Mouse (Mus musculus) cerebellum, postnatal 36 days (tissue): ENCODE data around the gene Cbx6.
A peak's percentile ranks its signal among the peaks of the same experiment; 100 is the strongest.
"Not testable (repeated sequence)": the region's sequence is repeated elsewhere in the genome, so short reads cannot be mapped to it uniquely, and the experiment has no call there.

Experiments used
- DNase-seq, 2 experiments: peaks; one replicate each; pipeline ENCODE4 v3.0.0; 2021 to 2022; ENCODE audit warnings: mixed read lengths in 2 of 2

Gene Cbx6

DNA sequence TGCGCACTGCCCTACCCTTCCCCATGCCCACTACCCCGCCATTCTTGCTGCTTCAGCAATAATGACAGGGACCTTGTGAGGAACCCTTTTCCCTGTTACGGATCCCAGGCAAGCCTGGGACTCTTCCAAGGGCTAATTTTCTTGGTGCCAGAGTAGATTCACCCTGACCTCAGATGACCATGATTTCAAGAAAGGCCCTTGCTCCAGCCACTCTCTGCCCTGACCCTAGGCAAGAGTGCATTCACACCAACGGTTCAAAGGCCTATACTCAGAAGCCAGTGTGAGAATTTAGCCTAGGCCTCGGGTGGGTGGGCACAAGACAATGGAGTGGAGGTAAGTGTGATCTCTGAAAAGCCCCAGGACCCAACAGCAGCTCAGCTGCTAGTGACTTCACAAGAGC lies 5.1 kb downstream of the Cbx6 start:
- peak in 1 of 2 experiments; percentile 21 for DNase-seq

DNA sequence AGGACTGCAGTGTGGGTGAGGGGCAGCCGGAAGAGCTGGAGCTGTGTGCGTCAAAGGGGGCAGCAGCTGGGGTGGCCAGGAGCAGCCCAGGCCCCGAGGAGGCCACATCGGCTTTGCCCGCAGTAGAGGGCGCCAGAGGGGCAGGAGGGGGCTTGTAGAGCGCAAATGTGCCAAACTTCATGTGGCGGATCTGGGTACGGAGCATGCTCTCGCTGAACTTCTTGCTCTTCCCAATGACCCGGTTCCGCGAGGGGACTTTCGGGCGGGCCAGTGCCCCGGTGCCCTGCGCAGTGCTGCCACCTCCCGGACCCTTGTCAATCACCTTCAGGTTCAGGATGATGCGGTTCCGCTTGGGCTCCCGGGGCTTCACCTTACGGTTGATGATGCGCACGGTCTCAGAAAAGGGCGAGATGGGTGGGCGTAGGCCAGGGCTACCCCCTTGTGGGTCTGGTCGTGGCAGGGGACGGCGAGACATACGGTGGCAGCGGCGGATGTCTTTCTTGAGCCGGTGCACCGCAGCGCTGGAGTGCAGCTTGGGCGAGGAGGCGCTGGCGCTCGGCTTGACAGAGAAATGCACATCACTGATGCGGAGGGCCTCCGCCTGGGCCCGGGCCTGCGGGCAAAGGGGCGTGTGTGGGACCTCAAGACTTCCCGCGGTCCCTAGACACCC lies 6.0 kb downstream of the Cbx6 start:
- DNase-seq, result peak; percentile 72 to 77

DNA sequence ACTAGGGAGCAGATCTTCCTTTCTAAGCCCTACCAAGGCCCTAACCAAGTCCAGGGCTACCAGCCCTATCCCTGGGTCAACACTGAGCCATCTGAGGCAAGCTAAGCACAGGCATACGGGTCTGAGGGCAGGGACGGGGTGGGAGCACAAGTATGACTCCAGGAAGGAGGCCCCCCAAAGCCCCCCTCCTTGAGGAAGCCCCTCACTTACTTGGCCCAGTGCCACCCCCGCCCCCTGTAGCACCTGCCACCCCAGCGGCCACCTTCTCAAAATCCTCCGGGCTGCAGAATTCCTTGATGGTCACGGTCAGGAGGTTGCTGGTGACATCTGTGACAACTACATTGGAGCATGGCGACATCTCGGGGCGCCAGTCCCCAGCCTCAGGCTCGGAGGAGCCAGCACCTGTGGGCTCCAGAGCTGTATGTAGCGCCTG lies 6.7 kb downstream of the Cbx6 start:
- peak in 1 of 2 experiments; percentile 47 for DNase-seq

DNA sequence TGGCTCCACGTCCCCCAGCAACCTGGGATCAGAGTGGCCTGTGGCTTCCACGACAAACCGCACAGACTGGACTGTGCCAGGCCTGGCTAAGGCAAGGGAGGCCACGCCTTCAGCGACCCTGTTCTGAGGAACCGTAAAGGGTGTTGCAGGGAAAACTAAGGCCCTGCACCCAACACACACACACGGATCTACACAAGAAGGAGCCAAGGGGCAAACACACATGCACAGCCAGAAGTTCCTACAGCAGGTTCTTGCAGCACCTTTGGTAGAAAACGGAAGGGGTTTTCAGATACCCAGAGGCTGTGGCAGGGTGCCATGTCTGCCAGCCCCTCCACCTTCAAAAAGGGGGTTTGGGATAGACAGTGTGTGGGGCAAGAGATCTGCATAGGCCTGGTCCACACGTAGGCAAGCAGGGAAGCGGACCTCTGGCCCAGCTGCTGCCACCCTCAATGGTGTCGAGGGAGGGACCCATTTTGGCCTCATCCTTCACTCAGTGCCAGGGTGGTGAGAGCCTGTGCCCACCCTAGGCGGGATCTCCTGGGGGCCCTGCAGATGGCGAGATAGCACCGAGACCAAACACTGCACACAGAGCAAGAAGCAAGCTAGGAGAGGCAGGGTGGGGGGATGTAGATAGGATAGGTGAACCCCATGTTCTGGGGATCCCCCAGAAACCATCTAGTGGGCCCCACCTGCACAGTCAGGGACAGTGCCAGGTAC lies 7.3 kb downstream of the Cbx6 start:
- peak in 1 of 2 experiments; percentile 34 for DNase-seq

DNA sequence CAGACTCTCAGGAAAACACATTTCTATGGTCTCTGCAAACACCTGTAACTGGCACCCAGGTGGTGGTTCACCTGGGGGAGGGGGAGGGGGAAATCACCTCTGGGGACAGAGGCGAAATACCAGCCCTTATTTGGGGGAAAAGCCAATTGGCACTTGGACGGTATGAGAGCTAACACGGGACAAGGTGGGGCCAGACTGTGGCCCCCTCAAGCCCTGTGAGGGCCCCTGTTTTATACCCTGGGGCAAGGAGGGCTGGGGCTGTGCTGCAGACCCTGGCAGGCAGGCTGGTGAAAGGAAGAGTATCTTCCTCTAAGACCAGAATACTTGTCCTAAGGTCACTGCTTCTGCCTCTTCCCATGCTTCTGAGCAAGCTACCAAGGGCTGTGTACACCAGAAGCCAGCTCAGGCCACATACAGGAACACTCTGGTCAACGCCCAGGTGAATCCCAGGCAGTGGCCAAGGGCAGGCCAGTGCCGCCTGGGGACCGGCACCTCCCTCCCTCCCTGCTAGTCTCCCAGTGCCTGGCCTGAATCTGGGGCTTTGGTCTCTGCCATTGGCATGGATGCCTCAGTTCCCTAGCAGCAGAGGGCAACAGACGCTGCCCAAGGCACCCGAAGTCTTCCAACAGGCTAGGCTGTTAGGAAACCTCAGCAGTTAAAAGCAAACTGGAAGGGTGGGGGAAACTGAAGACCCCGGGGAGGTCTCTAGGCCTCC lies 8.1 kb downstream of the Cbx6 start:
- DNase-seq, result peak in 1 of 2 experiments; percentile 34

DNA sequence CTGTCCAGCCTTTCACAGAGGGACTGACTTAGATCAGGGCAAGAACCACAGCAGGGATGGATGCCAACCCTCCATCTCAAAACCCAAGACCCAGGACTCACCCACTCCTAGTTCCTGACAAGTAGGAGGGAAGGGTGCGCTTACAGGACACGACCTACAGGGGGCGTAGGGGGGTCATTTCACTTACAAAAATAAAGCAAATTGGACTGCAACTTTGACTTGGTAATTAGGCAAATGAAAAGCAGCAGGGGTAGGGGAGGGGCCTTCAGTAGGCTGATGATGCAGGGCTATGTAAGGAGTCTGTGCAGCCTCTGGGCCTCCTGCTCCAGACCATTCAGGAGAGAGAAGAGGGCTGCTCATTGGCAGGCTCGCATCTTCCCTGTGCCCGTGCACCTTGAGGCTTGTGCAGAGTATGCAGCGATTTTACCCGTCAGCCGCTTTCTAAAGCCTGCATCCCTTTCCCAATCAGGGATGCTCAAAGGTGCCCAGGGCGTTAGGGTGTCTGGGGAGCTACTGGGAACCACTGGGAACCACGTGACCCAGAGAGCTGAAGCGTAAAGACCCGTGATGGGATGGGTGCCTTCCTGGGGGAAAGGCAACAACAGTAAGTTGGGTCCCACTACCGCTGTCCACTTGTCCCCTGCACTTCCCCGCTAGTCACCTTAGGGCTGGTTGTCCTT lies 9.2 kb downstream of the Cbx6 start:
- DNase-seq, result peak in 1 of 2 experiments; percentile 38

DNA sequence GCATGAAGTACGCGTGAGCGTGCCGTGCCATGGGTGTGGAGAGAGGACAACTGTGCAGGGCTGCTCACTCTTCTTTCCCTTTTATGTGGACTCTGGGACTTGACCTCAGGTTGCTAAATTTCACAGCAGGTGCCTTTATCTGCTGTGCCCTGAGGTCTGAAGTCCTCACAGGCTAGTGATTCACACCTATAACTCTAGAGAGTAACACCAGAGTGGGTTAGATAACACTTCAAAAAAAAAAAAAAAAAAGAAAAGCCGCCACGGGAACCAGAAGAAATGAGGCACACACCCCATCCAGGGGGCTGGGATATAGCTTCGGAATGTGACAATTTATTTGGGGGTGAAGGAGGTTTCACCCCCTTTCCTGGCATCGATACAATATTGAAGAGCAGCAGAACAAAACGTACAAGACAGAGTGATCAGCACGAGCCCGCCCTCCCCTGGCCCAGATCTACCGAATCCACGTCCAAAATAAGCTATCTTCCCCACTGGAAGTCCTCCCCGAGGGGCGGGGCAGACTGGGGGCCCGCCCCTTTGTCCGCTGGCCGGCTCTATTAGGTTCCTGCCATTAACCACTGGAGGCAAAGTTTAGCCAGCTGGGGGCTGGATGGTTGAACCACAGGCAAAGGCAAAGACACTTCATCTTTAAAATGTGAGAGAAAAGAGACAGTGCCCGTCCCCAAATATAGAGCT lies 10.8 kb downstream of the Cbx6 start:
- peak in 1 of 2 experiments; percentile 24 for DNase-seq

DNA sequence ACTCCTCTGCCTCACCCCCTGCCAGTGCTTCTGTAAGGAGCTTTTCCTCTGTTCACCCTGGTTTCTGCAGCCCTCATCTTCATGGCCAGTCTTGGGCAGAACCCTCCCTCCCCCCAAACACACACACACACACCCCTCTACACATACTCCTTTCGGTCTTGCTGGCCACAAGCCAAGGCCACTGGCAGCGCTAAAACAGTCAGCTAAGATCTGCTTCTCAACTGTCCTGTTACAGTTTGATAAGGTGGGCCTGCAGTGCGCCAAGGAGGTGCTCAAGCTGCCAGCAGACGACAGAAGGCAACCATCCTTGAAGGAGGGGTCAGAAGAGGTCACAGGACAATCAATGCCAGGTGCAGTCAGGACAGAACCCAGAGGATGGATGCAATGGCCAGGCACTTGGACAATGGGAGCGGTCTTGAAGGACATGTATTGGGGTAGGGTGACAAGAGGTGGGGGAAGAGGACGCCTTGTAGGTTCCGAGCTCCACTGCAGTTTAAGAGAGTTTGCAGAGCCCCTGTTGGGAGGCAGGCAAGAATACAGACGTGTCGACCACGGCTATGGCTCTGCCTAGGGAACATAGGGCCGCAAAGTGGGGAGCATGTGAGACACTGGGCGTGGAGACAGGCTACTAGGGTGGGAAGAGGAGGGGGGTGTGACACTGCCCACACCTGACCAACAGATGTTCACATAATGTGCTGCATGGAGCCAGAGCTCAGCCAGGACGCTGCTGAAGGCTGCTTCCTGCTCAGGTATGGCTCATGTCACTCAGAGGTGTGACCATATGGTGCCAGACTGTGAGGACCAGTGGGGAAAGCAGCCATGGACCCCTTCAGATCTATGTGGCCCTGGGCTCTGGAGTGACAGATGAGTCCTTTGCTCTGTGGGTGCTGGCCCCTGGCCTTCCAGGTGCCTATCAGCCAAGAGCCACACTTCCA lies 12.0 kb downstream of the Cbx6 start:
- DNase-seq, result peak in 1 of 2 experiments; percentile 31

DNA sequence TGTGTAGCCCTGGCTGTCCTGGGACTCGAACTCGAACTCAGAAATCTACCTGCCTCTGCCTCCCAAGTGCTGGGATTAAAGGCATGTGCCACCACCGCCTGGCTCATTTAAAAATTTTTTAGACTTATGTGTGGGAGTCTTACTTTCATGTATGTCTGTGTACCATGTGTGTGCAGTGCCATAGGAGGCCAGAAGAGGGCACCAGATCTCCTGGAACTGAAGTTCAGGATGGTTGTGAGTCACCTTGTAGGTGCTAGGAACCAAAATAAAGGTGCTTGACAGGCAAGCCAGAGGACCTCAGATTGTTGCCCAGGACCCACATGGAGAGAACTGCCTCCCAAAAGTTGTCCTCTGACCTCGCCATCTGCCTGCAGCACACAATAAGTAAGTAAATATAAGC lies 16.2 kb downstream of the Cbx6 start:
- peak in 1 of 2 experiments; percentile 32 for DNase-seq

DNA sequence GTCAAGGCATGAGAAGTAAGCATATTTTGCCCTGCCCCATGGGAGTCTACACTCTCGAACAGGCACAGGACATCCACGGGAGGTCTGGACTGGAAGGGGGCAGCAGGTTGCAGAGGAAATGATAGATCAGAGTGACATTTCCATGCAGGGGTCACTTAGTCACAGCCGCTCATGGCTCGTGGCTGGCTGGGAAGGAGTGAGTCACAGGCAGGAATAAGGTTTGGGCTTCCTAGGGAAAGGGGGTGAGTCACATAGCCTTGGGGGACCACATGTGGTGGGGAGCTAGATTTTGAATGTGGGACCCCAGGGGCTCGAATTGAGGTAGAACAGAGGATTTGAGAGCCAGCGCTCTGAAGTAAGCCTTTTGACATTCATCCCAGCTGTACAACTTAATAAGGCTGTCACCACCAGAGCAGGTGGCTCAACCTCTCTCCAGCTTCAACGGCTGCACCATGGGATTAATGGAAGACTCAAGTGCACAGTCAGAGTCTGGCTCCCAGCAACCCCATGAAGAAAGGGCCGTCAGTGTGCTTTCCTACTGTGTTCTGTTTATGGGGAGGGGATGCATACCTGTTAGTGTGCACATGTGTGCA lies 20.7 kb downstream of the Cbx6 start:
- DNase-seq, result peak in 1 of 2 experiments; percentile 17

DNA sequence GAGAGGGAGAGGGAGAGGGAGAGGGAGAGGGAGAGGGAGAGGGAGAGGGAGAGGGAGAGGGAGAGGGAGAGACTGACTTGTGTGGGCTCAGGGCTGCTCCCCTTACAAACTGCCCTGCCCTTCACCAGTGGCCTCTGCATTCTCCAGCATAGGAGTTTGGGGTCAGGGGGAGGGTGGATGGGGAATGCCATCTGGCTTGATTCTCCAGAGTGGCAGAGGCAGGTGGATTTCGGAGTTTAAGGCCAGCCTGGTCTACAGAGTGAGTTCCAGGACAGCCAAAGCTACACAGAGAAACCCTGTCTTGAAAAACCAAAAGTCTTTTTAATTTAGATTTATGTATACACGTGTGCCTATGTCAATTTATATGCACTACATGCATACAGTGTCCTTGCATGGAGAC lies 21.6 kb downstream of the Cbx6 start:
- DNase-seq, result not testable (repeated sequence)

DNA sequence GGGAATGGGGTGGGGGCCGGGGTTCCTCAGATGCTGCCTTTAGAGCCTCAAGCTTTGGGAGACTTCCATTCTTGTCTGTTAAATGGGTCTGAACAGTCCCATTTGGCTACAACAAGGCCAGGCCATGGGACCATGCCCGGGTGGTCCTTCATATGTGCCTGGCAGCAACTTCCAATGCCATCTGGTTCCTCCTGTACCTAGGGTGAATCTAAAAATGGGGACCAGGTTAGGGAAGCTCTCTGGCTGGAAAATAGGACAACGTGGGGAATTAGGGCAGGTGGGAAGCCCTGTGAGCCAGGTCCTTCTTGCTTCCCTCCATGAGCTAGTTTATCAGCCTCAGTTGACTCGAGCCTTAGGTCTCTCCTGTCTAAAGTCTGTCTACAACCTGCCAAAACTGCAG lies 23.5 kb downstream of the Cbx6 start:
- DNase-seq, result peak; percentile 56 to 57

DNA sequence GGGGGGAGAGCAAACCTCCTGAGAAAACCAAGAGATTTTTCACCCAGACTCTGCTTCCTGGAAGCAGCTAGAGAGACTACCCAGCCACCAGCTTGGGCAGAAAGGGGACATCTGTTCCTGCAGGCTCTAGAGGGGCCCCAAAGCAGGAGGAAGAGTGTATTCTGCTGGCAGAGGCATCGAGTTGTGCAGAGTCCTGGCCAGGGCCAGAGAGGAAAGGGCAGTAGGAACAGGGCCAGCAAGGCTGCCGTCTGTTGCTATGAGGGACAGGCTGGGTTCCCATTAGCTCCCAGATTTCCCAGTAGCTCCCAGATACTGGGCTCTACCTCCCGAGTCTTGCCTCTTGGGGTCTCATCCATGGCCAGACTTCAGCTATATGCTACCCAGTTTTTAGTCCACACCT lies 24.4 kb downstream of the Cbx6 start:
- peak; percentile 77 to 85 for DNase-seq

DNA sequence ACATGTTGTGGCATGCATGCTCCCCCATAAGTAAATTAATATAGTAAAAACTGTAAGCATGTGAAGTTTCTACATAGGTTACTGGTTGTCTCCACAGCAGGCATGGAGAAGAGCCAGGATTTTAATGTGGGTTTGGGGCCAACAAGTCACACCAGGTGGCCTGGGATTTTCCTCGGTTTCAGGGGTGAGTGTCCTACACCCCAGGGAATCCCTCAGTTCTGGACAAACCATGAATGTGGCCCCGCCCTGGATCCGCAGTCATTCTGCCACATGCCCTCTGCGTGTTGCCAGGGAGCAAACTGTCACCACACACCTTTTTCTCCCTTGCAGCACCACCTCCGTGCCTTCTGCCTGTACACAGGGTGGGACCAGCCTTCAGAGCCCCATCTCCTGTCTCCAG lies 25.8 kb downstream of the Cbx6 start:
- peak in 1 of 2 experiments; percentile 65 for DNase-seq

DNA sequence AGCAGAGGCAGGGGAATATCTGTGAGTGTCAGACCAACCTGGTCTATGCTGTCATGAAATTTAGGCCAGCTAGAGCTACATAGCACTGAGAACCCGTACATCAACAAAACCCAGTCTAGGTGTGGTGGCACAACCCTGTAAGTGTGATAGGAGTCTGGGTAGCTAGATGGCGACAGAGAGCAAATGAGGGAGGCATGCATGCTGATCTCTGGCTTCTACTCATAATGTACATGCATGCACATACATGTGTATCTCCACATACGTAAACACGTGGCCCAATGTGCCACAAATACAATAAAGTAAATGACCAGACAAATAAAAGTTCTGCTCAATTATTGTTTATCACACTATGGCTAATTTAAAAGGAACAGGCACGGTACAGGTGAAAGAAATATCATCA lies 26.4 kb downstream of the Cbx6 start:
- peak; percentile 76 to 80 for DNase-seq

DNA sequence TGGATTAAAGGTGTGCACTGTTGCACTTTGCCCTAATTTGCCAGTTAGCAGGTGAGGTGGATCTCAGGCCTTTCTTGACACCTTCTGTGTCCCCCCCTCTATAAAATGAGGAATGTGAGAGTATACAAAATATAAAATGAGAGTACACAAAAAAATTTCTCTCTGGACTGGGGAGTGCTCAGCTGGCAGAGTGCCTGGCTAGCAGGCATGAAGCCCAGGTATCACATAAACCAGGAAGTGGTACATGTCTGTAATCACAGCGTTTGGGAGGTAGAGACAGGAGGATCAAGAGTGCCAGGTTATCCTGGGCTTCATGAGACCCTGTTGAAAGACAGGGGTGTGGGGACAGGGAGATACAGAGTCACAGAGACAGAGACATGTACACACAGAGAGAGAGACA lies 27.4 kb downstream of the Cbx6 start:
- no peak for DNase-seq

DNA sequence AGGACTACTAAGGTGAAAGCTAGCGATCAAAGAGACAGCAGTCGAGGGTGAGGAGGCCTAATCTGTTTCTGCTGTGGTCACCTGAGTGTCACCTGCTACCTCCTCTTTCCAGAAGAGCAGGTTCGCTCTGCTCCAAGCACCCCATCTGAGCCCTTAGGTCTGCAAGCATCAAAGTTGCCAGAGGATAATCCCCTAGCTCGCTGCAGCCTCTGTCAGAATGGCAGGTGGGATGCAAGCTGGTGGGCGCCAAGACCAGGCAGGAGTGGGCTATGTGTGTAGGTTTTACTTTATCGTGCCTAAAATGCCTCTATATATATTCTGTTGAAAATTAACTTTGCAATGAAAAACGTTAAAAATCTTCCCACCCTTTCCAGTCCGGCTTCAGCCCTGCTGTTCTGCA lies 29.2 kb downstream of the Cbx6 start:
- DNase-seq, result no peak

DNA sequence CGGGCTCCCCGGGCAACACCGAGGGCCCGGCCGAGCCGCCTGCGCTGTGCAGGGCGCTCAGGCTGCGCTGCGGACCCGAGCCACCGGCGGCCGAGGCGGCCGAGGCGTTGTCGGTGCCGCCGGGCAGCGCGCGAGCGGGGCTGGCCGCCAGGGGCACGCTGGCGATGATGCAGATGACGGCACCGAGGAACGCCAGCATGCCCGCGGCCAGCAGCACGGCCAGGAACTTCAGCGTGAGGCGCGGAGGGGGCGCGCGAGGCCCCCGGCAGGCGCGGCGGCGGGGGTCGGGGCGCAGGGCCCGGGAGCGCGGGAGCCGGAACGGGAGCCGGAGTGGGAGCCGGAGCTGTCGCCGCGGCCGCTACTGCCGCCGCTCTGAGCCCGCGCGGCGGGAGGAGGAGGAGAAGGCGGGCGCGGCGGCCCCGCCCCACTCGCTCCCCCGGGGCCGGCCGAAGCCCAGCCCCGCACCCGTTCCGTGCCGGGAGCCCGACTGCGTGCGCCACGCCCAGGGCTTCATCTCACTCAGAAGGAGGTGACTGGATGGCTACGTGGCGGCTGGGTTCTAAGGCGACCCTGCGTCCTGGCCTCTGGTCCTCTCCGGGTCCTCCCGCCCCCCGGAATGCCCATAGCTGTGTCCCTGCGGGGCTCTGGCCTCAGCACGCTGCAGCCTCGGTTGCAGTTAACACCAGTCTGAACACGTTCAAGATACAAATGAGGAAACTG lies 30.0 kb downstream of the Cbx6 start, which contains the start of gene Nptxr:
TSS of gene Nptxr (minus strand) at position 415 of the 720 bp plus-strand sequence.
- DNase-seq, result peak; percentile 73 to 77

DNA sequence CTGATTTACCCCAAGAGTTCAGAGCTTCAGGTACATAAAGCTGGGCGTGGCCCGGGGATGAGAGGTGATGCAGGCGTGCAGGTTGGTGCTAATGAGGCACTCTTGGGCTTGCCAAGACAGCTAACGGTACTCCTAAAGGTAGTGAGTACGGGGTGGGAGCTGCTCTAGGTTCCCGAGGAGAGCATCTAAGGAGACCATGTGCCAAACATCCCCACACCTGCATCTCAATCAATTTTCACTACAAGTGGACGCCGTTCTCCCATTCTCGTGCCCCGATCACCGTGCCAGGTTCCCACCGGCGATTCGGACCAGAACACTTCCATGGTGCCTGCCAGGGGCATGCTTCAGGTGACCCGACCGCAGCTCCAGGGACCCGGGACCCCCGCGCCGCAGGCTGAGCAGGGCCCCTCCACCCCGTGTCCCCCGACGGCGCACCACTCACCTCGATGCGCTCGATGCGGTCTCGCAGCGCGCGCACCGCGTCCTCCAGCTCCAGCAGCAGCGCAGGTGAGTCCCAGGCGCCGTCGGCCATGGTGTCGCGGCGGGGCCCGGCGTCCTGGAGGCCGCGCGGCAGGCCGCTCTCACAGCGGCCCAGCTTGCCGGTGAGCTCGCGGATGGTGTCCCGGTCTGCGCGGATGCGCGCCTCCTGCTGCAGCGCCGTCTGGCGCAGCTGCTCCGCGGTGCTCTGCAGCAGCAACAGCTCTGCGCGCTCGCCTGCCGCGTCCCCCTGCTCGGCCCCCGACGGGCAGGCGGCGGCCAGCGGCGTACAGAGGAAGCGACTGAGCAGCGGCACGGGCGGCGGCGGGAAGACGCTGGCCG lies 30.7 kb downstream of the Cbx6 start:
- DNase-seq, result peak in 1 of 2 experiments; percentile 45
